Mouse (Mus musculus): ENCODE measurements around the gene Nim1k. TPM values are rescaled to one million over a fixed set of nuclear protein-coding genes. Genes with fewer than 3 reads are reported as not detected.
"Not testable (repeated sequence)": the region's sequence is repeated elsewhere in the genome, so short reads cannot be mapped to it uniquely, and the experiment has no call there.

Nim1k gene
- polyA plus RNA-seq, 1 experiment from 2014 or later: 1.1 TPM

DNA sequence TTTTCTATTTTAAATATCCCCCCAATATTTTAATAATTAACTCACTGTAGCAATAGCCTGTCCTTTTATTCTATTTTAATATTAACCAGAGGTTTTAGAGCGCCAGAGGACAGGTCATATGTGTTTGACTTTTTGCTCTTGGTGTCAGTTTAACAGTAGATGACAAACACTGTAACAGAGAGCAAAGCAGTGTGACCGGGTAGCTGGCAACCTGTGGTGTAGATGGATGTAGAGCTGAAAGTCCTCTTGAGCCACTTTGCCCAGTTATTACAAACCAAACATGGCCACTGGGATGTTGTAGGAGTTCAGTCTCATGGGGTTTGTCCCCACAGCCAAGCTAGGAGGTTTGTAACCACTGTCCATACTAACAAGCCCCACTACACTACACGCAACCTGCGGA is 57.2 kb downstream of the Nim1k start:
- no peak overlapping the region for H3K9ac ChIP-seq (ENCODE audit: low read depth, low read length)
- no peaks in the 10 kb centered on the region for H3K9me3 ChIP-seq (ENCODE audit: control insufficient read depth, low read length)
- no peak overlapping the region for H3K4me2 ChIP-seq (replicated peaks; ENCODE audit: low read depth, low read length)
- H3K27ac ChIP-seq (ENCODE audit: low read depth, low read length): no peak overlapping the region
- H3K36me3 ChIP-seq (ENCODE audit: control insufficient read depth, insufficient read depth, low read length): peaks cover 42% of the 10 kb centered on the region
- H3K4me1 ChIP-seq (ENCODE audit: control insufficient read depth, insufficient read depth, low read length): 0 out of 2 replicates have a peak, but pooled peaks cover 3% of the 10 kb centered on the region
- H3K27me3 ChIP-seq (ENCODE audit: control insufficient read depth, insufficient read depth, low read length): no peaks in the 10 kb centered on the region
- ATAC-seq (ENCODE audit: low FRiP score, low TSS enrichment): no peak
- 86% methylated on average over 4 of the region's 4 CpGs for WGBS
- no peak overlapping the region for H3K4me3 ChIP-seq (ENCODE audit: low read length)

DNA sequence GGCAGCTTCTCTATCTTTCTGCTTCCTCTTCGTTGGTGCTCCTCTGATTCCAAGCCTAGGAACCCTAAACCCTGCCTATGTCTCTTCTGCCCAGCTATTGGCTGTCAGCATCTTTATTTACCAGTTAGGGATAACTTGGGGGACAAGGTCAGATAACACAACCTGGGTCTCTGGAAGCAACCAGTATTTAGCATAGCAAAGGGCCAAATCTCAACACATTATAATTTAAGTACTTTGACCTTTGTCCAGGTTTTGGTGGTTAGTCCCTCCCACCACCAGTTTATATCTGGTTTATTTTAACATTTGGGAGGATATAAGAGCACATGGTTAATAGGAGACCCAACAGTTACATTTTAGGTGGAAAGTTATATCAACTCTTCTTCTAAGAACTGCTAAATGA is 59.2 kb downstream of the Nim1k start:
- Histone ChIP-seq H3K4me3 (ENCODE audit: low read length) (no peak overlapping the region), H3K4me2 (replicated peaks; ENCODE audit: low read depth, low read length) (no peak overlapping the region), H3K27me3 (ENCODE audit: control insufficient read depth, insufficient read depth, low read length) (no peaks in the 10 kb centered on the region), H3K9me3 (ENCODE audit: control insufficient read depth, low read length) (no peaks in the 10 kb centered on the region), H3K4me1 (ENCODE audit: control insufficient read depth, insufficient read depth, low read length) (peaks cover 5% of the 10 kb centered on the region; the same call in 1 of the 2 replicates), H3K9ac (ENCODE audit: low read depth, low read length) (no peak overlapping the region), H3K36me3 (ENCODE audit: control insufficient read depth, insufficient read depth, low read length) (peaks cover 28% of the 10 kb centered on the region), H3K27ac (ENCODE audit: low read depth, low read length) (no peak overlapping the region)
- 74% methylated on average over 1 of the region's 1 CpGs for WGBS
- no peak; the same call in 1 of the 2 replicates for ATAC-seq (ENCODE audit: low FRiP score, low TSS enrichment)

DNA sequence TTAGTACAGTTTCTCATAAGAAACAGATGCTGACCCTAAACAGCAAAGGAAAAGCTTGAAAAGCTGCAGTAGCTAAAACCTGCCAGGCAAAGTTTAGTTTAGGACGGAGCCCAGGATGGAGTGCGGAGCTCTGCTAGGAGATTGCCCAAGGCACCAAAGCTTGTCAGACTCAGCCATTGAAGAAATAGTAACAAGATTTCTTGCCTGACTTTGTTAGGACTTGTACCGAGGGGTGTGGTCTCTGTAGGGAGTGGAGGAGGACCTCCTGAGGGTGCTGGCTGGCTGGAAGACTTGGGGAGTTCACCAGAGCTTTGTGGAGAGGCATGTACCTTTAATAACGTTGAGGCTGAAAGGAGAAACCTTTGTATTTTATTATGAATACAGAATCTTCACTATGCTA is 60.0 kb downstream of the Nim1k start:
- 69% methylated on average over 4 of the region's 4 CpGs for WGBS
- Histone ChIP-seq H3K9ac (ENCODE audit: low read depth, low read length) (no peak overlapping the region), H3K36me3 (ENCODE audit: control insufficient read depth, insufficient read depth, low read length) (peaks cover 23% of the 10 kb centered on the region), H3K4me3 (ENCODE audit: low read length) (no peak overlapping the region), H3K9me3 (ENCODE audit: control insufficient read depth, low read length) (no peaks in the 10 kb centered on the region), H3K27ac (ENCODE audit: low read depth, low read length) (no peak overlapping the region), H3K27me3 (ENCODE audit: control insufficient read depth, insufficient read depth, low read length) (no peaks in the 10 kb centered on the region), H3K4me1 (ENCODE audit: control insufficient read depth, insufficient read depth, low read length) (peaks cover 10% of the 10 kb centered on the region; the same call in 1 of the 2 replicates), H3K4me2 (replicated peaks; ENCODE audit: low read depth, low read length) (no peak overlapping the region)
- ATAC-seq (ENCODE audit: low FRiP score, low TSS enrichment): no peak

DNA sequence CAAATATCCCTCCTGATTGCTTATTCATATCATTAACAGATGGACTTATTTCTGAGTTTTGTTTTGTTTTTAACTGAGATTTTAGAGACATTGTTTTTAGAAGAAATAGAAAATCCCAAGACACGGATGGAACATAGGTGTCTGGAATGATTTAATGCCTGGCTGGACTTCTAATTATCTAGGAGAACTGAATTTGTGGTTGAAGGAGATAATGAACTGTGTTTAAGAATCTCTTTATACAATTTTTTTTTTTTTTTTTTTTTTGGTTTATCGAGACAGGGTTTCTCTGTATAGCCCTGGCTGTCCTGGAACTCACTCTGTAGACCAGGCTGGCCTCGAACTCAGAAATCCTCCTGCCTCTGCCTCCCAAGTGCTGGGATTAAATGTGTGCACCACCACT is 63.7 kb downstream of the Nim1k start:
- Histone ChIP-seq H3K4me3 (ENCODE audit: low read length) (peak overlapping the region; percentile 79), H3K9ac (ENCODE audit: low read depth, low read length) (peak overlapping the region; percentile 75; the same call in 1 of the 2 replicates), H3K4me2 (replicated peaks; ENCODE audit: low read depth, low read length) (peak overlapping the region; percentile 75)
- whole genome bisulfite sequencing: 67% methylated on average over 3 of the region's 3 CpGs
- ATAC-seq (ENCODE audit: low FRiP score, low TSS enrichment); H3K27me3 ChIP-seq (ENCODE audit: control insufficient read depth, insufficient read depth, low read length); H3K4me1 ChIP-seq (ENCODE audit: control insufficient read depth, insufficient read depth, low read length); H3K36me3 ChIP-seq (ENCODE audit: control insufficient read depth, insufficient read depth, low read length); H3K9me3 ChIP-seq (ENCODE audit: control insufficient read depth, low read length); H3K27ac ChIP-seq (ENCODE audit: low read depth, low read length): not testable (repeated sequence)

DNA sequence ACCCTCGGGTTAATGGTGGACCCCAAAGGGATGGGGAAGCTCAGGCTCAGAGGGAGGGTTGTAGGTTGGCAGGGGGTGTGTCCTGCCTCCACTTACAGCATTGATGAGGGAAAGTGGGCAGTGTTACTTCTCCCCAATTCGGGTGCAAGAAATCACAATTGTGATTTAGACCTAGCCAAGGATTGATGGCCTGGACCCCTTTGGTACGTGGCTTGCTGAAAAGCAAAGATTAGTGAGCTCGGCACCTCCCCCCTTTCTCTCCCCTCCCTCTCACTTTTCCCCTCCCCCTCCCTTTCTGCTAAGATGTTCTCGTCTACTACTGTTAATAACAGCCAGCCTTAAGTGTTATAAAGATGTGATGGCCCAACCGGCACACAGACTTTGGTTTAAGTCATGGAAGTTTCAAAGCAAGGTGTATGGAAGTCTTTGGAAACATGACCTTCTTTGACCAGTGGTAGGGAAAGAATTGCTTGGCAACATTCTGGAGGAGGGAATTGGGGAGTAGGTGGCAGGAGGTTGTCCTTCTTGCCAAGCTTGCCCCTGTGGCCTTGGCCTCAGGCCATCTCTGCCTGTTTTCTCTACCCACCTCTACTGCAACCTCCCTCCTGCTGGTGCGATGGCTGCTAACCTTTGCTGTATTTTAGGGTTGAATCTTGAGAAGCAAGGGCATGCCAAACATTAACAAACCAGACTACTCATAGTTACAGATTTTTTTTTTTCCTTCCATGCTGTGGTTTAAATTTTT is 64.6 kb downstream of the Nim1k start:
- peak overlapping the region; percentile 75 for H3K9ac ChIP-seq (ENCODE audit: low read depth, low read length)
- H3K27me3 ChIP-seq (ENCODE audit: control insufficient read depth, insufficient read depth, low read length): no peaks in the 10 kb centered on the region
- peak overlapping the region; percentile 79 for H3K4me3 ChIP-seq (ENCODE audit: low read length)
- no peaks in the 10 kb centered on the region for H3K9me3 ChIP-seq (ENCODE audit: control insufficient read depth, low read length)
- no peak for ATAC-seq (ENCODE audit: low FRiP score, low TSS enrichment)
- H3K27ac ChIP-seq (ENCODE audit: low read depth, low read length): peak overlapping the region; percentile 90; the same call in 1 of the 2 replicates
- H3K4me1 ChIP-seq (ENCODE audit: control insufficient read depth, insufficient read depth, low read length): peaks cover 10% of the 10 kb centered on the region; the same call in 1 of the 2 replicates
- H3K36me3 ChIP-seq (ENCODE audit: control insufficient read depth, insufficient read depth, low read length): 0 out of 2 replicates have a peak, but pooled peaks cover 4% of the 10 kb centered on the region
- under 1% methylated on average over 7 of the region's 7 CpGs for WGBS
- peak overlapping the region; percentile 75 for H3K4me2 ChIP-seq (replicated peaks; ENCODE audit: low read depth, low read length)

DNA sequence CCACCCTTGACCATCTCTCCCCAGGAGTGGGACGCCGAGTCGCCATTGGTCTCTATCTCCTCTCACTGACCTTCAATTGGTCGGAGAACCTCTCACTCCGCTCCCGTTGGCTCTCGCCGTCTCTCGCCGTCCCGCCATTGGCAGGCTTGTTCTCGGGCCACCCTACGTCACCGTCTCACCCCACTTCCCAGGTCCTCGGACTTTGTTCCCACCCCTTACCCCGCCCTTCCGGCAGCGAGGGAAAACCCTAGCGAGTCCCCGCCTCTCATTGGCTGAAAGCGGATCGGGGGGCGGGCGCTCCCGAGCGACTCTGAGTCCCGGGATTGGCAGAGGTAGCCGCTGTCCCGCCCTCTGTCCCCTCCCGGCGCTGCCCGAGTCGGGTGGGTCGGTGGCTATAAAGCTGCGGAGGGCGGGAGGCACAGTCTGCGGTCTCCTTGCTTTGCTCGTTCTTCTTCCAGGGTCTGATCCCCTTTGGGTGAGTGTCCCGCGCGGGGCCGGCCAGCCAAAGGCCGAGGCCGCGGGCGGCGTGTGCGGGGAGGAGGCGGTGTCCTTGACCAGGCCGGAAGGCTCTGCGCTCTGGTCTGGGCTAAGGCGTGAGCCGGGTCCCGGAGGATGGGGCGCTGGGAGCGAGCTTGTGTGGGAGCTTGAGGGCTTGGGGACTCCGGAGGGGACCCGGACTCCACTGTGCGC is 65.5 kb downstream of the Nim1k start, which contains the start of gene Hmgcs1:
Gene Hmgcs1, plus strand, starts transcription at position 341 of the 690 bp plus-strand sequence.
- H3K9me3 ChIP-seq (ENCODE audit: control insufficient read depth, low read length): no peaks in the 10 kb centered on the region
- H3K27ac ChIP-seq (ENCODE audit: low read depth, low read length): peak within 1 kb of the TSS; percentile 90
- no peaks in the 10 kb centered on the region for H3K36me3 ChIP-seq (ENCODE audit: control insufficient read depth, insufficient read depth, low read length)
- H3K9ac ChIP-seq (ENCODE audit: low read depth, low read length): peak within 1 kb of the TSS; percentile 75
- peak; percentile 99 for ATAC-seq (ENCODE audit: low FRiP score, low TSS enrichment)
- under 1% methylated on average over 59 of the region's 59 CpGs for WGBS
- peaks cover 10% of the 10 kb centered on the region; the same call in 1 of the 2 replicates for H3K4me1 ChIP-seq (ENCODE audit: control insufficient read depth, insufficient read depth, low read length)
- peak within 1 kb of the TSS; percentile 75 for H3K4me2 ChIP-seq (replicated peaks; ENCODE audit: low read depth, low read length)
- H3K4me3 ChIP-seq (ENCODE audit: low read length): peak within 1 kb of the TSS; percentile 79
- H3K27me3 ChIP-seq (ENCODE audit: control insufficient read depth, insufficient read depth, low read length): no peaks in the 10 kb centered on the region

DNA sequence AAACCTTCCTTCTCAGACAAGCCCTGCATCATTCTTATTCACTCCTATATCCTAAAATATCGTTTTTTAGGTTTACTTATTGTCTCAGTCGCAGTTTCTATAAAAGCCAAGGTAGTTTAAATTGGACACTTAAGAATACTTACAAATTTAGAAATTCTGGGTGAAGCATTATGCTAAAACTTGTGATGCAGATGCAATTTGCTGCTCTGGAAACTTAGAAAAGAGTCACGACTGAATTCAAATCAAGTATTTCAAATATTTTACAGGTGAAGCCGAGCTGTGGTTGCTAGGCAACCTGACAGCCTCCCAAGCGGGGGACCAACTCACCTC is 66.0 kb downstream of the Nim1k start:
- 11% methylated on average over 5 of the region's 5 CpGs for WGBS
- no peaks in the 10 kb centered on the region for H3K27me3 ChIP-seq (ENCODE audit: control insufficient read depth, insufficient read depth, low read length)
- H3K4me1 ChIP-seq (ENCODE audit: control insufficient read depth, insufficient read depth, low read length): peaks cover 10% of the 10 kb centered on the region; the same call in 1 of the 2 replicates
- H3K36me3 ChIP-seq (ENCODE audit: control insufficient read depth, insufficient read depth, low read length): no peaks in the 10 kb centered on the region
- no peak overlapping the region for H3K9ac ChIP-seq (ENCODE audit: low read depth, low read length)
- H3K4me2 ChIP-seq (replicated peaks; ENCODE audit: low read depth, low read length): peak overlapping the region; percentile 46
- H3K4me3 ChIP-seq (ENCODE audit: low read length): peak overlapping the region; percentile 29
- no peaks in the 10 kb centered on the region for H3K9me3 ChIP-seq (ENCODE audit: control insufficient read depth, low read length)
- ATAC-seq (ENCODE audit: low FRiP score, low TSS enrichment): no peak
- no peak overlapping the region for H3K27ac ChIP-seq (ENCODE audit: low read depth, low read length)

DNA sequence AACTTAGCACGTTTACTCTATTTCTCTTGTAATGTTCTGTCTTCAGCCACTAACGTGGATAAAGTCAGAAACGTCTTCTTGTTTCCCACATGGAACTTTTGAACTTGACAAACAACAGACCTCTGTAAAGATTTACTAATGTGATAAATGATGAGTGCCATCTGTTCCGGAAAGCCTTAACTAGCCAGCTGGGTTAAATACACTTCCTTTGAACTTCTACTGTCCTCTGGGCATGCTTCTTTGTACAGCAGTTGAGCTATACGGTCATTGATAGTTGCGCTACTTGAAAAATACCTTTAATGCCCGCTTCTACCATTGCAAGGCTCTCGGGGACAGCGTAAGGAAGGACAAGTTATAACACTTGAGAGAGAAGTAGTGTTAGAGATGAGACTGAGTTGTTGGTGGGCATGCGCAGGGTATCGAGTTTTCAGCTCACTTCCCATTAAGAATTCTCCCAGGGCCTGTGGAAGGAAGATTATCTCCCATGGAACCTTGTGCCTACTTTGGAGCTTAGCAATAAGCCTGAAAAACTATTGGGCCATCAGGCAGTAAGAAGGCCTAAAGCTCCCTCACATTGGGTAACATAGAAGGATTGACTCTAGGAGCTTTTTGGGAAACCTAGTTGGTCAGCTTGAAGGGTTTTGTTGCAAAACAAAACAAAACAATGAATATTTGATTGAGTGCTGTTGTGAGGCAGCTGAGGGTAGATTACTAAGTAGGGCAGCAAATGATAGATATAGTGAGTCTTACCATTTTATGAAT is 71.1 kb downstream of the Nim1k start:
- Histone ChIP-seq H3K9ac (ENCODE audit: low read depth, low read length) (no peak overlapping the region), H3K27ac (ENCODE audit: low read depth, low read length) (no peak overlapping the region), H3K4me2 (replicated peaks; ENCODE audit: low read depth, low read length) (no peak overlapping the region), H3K36me3 (ENCODE audit: control insufficient read depth, insufficient read depth, low read length) (no peaks in the 10 kb centered on the region), H3K9me3 (ENCODE audit: control insufficient read depth, low read length) (no peaks in the 10 kb centered on the region), H3K27me3 (ENCODE audit: control insufficient read depth, insufficient read depth, low read length) (no peaks in the 10 kb centered on the region), H3K4me1 (ENCODE audit: control insufficient read depth, insufficient read depth, low read length) (no peaks in the 10 kb centered on the region; the same call in 1 of the 2 replicates), H3K4me3 (ENCODE audit: low read length) (no peak overlapping the region)
- WGBS: 57% methylated on average over 11 of the region's 11 CpGs
- ATAC-seq (ENCODE audit: low FRiP score, low TSS enrichment): no peak
